Mouse (Mus musculus) c-Kit-positive CD71-positive TER-119-positive erythroid progenitor cells, embryonic 14.5 days (primary cell): ENCODE measurements around the gene Satb2.
"Not testable (repeated sequence)": the region's sequence is repeated elsewhere in the genome, so short reads cannot be mapped to it uniquely, and the experiment has no call there.

Experiments used
- DNase-seq: peaks from one replicate; pipeline ENCODE4 v3.0.0-alpha.2; 2013; ENCODE audit warnings: low spot score

Gene Satb2

DNA sequence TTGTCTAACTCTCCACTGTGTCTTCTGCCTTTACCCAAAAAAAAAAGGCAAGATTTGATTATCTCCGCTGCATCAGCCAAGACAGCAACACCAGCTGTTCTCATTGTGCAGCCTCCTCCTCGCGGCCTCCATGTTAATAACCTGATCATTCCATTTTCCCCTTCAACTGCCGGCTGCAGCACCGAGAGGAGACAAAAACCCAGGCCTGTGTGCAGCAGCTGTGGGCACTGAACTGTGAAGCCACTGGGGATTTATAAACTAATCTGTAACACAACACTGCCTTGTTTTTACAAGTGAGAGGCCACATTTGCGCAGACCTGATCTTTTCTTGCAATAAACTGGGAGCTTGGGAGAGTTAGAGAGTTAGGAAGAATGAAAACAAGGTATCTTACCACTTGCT lies 145.1 kb downstream of the Satb2 start:
- no peak for DNase-seq

DNA sequence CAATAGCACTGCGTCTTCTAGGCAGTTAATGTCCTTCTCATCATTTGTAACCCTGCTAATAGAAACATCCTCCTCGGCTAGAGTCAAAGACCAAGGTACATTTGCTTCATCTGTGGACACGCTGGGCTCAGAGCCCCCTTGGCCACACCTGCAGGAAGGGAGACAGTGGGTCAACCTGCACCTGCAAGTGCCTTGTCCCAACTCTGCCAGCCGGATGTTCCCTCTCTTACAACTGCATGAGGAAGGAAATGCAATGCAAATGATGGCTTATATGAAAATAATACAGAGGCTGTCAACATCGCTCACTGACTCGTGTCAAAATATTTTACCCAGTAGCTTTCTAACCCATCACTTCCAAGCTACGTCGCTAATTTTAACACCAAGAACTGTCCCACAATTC lies 145.7 kb downstream of the Satb2 start:
- DNase-seq = no peak

DNA sequence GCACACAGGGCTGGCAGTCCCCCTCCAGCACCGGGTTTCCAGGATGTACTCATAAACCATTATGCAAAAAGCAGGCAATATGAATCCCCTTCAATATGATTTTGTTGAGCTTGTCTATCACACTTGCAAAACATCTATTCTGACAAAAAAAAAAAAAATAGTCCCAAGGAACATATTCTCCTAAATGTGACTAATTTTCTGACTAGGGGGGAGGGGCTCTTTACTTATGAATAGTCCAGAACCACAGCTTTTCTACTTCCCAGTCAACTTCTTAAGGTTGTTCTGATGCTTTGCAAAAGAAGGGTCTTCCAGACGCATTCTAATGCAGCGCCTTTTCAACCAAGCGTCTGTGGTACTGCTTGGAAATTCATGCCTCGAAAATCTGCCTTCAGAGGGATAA lies 155.7 kb downstream of the Satb2 start:
- DNase-seq = no peak

DNA sequence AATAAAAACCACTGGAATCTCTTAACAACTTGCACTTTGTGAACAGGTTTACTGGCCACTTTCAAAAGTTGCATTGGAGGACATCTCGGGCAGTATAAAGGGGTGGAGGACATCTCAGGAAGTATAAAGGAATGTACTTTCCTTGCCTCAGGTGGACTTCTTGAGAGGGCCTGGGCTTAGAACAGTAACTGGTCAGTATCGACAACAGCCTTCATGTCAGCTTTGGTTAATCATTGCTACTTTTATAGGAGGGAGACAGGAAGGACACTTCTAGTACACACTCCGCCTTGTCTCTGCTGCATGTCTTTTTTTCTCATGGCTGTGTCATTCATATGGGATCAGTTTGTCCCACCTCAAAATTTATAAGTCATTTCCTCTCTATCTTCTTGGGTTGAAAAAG lies 156.4 kb downstream of the Satb2 start:
- no peak for DNase-seq

DNA sequence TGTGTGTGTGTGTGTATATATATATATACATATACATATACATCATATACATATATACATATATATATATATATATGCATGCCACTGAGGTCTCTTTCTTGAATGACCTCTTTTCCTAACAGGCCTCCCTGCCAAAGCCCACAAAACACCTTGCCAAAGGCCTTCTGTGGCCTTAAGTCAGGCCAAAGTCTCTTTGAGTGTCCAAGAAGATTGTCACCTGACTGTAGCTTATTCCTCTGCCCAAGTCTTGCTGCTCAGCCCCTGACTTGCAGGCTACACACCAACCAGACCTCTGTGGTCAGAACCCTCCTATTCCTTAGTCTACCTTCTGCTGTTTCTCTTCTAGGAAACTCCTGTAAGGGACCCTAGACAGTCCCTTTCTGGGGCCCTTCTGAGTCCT lies 164.9 kb downstream of the Satb2 start:
- DNase-seq = no peak

DNA sequence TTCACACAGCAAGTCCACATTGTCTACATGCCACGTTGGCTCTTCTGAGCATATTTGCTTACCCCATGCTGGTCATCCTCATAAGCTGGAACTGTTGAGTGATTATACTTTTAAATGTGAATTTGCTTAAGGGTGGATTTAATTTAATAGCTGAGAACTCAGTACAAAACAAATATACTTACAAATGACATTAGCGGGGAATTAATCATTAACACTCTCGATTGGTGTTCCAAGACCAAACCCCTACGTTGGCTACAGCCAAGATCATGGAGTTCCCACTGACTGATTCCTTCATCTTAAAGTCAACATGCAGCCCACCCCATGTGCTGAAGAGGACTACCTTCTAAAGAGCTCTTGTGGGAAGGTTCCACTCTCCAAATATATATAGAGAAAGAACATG lies 165.5 kb downstream of the Satb2 start:
- no peak for DNase-seq

DNA sequence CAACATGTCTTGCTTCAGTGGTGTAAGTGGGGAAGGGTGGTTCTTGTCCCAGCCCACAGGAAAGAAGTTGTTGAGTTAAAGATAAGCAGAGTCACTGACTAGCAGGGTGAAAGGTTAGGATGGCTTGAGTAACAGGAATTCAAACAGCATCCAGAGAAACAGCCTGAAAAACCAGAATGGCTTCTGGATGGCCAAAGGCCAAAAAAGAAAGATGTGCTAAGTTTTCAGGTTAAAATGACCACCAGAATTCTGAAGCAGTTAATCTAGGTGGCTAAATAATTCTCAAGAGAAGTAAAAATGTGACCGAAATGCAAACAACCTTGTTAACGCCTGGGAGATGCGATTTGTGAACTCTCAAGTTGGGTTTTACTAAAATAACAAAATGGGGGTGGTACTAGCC lies 167.0 kb downstream of the Satb2 start:
- DNase-seq = no peak

DNA sequence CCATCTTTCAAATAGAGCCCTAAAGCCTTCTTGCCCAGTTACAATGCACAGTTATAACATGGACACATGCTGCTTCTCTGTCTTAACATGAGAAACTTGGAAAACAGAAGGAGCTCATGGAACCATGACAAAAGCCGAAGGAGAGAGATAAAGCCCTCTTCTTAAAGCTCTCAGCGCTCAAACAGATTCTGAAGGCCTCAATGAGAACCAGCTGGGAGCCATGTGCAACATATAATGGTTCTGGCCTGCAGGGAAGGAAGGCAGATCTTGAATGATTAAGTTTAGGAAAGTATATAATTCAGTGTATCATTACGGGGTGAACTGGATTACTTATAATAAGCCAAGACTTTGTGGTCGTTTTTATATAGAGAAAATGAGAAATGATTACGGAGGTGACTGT lies 172.4 kb downstream of the Satb2 start:
- no peak for DNase-seq

DNA sequence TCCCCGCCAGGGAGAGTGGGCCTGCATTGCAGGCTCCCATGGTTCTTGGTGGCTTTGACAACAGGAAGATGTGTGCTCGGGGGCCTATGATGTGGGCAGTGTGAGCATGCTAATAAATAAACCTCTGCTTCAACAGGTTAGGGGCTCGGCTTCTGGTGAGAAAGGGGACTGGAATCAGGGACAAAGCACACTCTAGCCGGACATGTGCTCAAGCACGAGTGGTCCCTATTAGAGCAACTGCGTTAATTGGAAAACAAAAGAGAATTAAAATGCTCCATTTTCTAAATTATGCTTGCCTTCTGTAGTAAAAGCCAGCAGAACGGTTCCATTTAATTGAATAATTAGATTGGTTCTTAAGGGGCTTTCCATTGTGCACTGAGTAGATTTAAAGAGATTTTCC lies 177.8 kb downstream of the Satb2 start:
- no peak for DNase-seq

DNA sequence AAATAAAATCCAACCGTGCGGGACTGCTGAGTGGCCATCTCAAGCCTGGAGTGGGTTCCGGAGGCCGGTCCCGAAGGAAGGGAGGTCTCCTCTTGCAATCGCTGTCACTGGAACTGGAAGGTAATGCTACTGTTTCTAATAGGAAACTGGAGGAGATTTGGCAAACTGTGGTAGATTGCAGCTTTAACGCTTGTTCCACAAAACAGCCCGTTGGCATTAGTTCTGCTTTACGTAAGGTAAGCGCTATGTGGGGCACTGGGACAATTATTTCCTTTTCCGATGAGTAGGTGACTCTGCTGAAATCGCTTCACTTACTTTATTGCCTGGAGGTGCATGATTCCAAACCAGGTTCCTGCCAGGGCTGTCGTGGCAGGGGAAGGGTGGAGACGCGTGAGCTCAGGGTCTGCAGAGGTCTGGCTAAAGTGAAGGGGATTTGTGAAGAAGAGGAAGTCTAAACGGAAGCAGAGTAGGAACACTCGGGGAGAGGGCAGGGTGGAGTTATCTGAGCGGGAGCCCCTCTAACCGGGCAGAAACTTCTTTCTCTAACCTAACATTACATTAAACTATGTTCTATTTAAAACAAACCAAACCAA lies 183.3 kb downstream of the Satb2 start:
- no peak for DNase-seq

DNA sequence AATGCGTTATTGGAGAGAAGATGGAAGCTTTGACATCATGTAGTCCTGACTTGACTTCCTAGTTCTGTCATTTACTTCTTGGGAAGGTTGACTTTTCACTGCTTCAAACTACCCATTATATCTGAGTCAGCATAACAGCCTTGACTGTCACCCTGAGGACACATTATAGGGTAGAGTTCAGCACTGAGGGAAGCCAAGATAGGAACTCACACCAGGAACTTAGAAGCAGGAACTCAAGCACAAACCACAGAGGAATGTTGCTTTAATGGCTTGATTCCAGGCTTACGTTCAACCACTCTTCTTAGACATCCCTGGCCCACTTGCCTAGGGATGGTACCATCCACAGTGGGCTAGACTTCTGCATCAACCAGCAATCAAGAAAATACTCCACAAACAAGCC lies 188.8 kb downstream of the Satb2 start:
- DNase-seq = no peak

DNA sequence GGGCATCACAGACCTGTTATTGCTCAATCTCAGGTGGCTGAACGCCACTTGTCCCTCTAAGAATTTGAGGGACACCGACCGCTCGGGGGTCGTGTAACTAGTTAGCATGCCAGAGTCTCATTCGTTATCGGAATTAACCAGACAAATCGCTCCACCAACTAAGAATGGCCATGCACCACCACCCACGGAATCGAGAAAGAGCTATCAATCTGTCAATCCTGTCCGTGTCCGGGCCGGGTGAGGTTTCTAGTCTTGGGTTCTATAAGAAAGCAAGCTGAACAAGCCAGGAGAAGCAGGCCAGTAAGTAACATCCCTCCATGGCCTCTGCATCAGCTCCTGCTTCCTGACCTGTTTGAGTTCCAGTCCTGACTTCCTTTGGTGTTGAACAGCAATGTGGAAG lies 196.3 kb downstream of the Satb2 start:
- not testable (repeated sequence) for DNase-seq

DNA sequence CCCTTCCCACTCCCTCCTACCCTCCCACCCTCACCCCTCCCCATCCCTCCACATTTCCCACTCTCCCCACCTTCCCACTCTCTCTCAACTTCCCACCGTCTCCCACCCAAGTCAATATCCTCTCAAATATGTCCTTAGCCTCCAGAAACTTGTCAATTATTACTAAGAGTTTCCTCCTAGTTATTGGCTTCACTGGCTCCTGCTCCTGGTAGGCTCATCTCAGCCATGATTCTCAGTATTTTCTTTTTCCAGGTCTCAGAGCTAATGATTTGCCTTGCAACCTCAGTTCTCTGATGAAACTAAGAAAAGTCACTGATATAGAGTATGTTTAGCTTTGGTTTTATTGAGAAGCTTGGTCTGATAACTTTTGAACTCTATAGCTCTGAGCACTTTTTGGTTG lies 214.2 kb downstream of the Satb2 start:
- DNase-seq = no peak

DNA sequence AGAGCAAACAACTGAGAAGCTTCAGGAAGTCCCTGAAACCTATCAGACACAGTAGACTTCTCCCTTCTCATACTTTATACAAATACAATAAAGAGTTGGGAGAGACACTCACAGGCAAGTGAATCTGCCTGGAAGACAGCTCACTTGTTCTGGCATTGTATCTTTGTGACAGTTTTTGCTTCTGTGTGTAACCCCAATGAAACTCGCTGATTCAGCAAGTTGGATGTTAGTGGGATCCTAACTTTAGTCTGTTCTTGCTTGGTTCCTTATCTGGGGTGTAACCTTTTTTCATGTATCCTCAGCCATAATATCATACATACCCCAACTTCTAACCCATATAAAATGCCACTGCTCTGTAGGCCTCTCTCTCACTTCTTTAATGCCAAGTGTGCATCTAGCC lies 216.9 kb downstream of the Satb2 start:
- no peak for DNase-seq

DNA sequence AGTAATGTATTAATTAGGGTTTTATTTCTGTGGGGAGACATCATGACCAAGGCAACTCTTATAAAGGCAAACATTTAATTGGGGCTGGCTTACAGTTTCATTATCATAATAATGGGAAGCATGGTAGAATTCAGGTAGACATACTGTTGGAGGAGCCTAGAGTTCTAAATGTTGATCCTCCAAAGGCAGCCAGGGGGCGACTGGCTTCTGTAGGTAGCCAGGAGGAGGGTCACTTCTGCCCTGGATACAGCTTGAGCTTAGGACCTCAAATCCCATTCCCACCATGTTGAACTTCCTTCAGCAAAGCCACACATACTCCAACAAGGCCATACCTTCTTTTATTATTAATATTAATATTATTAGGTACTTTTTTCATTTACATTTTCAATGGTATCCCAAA lies 225.2 kb downstream of the Satb2 start:
- no peak for DNase-seq

DNA sequence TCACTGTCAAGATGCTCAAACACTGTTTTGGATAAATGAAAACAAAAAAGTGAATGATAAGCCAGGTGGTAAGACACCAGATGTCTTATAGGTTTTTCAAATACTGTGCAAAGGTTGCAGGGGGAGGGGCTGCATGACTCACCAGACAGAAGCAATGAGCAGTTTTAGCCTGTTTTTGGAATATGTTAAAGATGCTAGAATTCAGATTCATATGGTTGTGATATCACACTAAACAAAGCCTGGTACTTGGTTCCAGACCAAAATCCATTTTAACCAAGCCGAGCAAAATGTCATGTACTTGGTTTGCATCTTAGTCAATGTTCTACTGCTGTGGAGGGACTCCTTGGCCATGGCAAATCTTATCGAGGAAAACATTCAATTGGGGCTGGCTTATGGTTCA lies 227.8 kb downstream of the Satb2 start:
- no peak for DNase-seq

DNA sequence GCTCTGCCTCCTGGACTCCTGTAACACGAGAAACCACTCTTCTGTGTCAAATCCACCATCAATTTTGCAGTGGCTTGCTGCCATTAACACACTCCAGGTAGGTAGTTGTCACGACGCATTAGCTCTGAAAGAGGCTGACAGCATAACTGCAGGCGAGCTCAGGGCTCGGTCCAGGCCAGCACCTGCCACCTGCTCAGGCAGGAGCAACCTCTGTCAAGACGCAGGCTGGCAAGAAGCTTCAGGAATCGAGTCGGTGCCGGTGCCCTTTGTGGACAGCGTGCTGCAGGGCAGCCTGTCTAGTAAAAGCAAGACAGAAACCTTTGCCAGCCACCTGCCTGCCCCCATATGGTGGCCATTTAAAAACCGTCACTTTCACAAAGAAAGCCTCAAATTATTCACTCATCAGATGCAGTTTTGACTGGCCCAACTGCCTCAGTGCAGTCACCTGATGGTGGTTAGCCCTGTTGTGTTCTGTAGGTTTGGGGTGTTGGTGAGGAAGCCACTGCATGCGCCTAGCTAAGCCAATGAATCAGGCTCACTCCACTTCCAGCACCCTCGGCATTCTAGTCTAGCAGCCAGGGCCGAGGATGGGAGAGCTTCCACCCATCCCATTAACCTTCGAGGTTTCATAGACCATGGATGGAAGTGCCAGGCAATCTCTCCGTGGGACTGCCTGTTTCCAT lies 228.7 kb downstream of the Satb2 start:
- no peak for DNase-seq

DNA sequence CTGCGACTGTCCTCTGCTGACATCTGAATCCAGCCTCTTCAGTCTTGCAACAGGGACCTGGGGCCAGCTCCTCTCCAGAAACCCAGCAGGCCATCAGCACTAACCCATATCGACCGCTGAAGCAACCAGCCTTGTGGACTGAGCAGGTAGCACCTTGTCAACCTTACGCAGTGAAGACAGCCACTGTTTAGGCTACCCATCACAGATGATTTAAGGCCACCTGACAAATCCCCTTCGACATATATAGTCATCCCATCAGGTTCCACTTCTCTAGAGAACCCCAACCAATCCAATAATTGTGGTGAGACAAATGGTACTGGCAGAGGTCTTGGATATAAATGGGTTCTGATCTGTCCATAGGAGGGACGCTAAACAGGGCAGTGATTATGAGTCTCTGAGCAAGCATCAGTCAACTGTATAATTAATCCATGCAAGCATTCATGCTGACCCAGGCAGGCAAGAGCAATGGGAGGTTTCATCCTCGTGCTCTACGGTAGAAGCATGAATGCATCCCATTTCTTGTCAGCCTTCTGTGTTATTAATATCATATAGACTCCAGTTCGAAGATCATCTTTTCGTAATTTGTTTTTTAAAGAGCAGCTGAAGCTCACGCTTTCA lies 229.5 kb downstream of the Satb2 start:
- DNase-seq = no peak
